Mouse (Mus musculus) kidney, adult 18-20 months (tissue): ENCODE results near the gene Grcc10.

ENCODE experiments used
- DNase-seq: peaks from one replicate; pipeline ENCODE4 v3.0.0; 2021

Grcc10 gene

GRCm38 (mm10) chr6:124740888-124741761 lies at the start of gene Grcc10:
Grcc10 (minus strand) TSS chr6:124741374.
- DNase-seq: peak; percentile 89

GRCm38 (mm10) chr6:124790121-124790520 lies 48.9 kb upstream of the Grcc10 start:
- DNase-seq: no peak

- DNase-seq: no peak
Measured at GRCm38 (mm10) chr6:124789519-124789918, 48.3 kb upstream of the Grcc10 start.

GRCm38 (mm10) chr6:124787722-124788121 lies 46.5 kb upstream of the Grcc10 start:
- DNase-seq: no peak

- peak; percentile 40 for DNase-seq
Measured at GRCm38 (mm10) chr6:124786756-124787420, 45.7 kb upstream of the Grcc10 start.

- DNase-seq: no peak
Measured at GRCm38 (mm10) chr6:124782436-124782835, 41.3 kb upstream of the Grcc10 start.

- no peak for DNase-seq
Measured at GRCm38 (mm10) chr6:124780917-124781316, 39.7 kb upstream of the Grcc10 start.

GRCm38 (mm10) chr6:124779984-124780416 lies 38.8 kb upstream of the Grcc10 start:
- DNase-seq: no peak

- DNase-seq: peak; percentile 61
Measured at GRCm38 (mm10) chr6:124779222-124779983, 38.2 kb upstream of the Grcc10 start, which contains the start of gene Lrrc23. Lrrc23 (minus strand) TSS chr6:124779727.

GRCm38 (mm10) chr6:124770511-124770910 lies 29.3 kb upstream of the Grcc10 start:
- DNase-seq: no peak

GRCm38 (mm10) chr6:124770013-124770412 lies 28.8 kb upstream of the Grcc10 start:
- DNase-seq: no peak

GRCm38 (mm10) chr6:124769101-124769765 lies 28.1 kb upstream of the Grcc10 start, which contains the start of gene Eno2:
Eno2 (minus strand) TSS chr6:124769673.
- DNase-seq: no peak

- DNase-seq: no peak
Measured at GRCm38 (mm10) chr6:124768704-124769044, 27.5 kb upstream of the Grcc10 start.

- DNase-seq: no peak
Measured at GRCm38 (mm10) chr6:124767920-124768703, 26.9 kb upstream of the Grcc10 start.

- DNase-seq: no peak
Measured at GRCm38 (mm10) chr6:124767536-124767919, 26.4 kb upstream of the Grcc10 start.

- no peak for DNase-seq
Measured at GRCm38 (mm10) chr6:124765951-124766350, 24.8 kb upstream of the Grcc10 start.

- peak; percentile 88 for DNase-seq
Measured at GRCm38 (mm10) chr6:124759259-124759658, 18.1 kb upstream of the Grcc10 start.

GRCm38 (mm10) chr6:124758849-124759232 lies 17.7 kb upstream of the Grcc10 start:
- no peak for DNase-seq

- peak; percentile 47 for DNase-seq
Measured at GRCm38 (mm10) chr6:124757909-124758848, 17.0 kb upstream of the Grcc10 start.

GRCm38 (mm10) chr6:124757351-124757880 lies 16.2 kb upstream of the Grcc10 start:
- no peak for DNase-seq
